Mouse (Mus musculus) stomach, embryonic 16.5 days (tissue): ENCODE data around the gene Cand1. TPM values are rescaled to one million over a fixed set of nuclear protein-coding genes. Genes with fewer than 3 reads are reported as not detected.

Experiments used
- ATAC-seq: fragments of 200-750 bp; cut with Nextera tagmentation; 2 replicates; pipeline ENCODE4 v1.8.0; 2017; ENCODE audit warnings: moderate number of reproducible peaks, moderate TSS enrichment; ENCODE audit not compliant: insufficient read depth, low FRiP score
- H3K27ac ChIP-seq: fragments of 300-500 bp; sonication (generic); 2 replicates; pipeline ENCODE4 v1.5.1; 2014; ENCODE audit warnings: low read length
- H3K27me3 ChIP-seq: fragments of 300-500 bp; sonication (generic); 2 replicates; pipeline ENCODE4 v1.6.1; 2014; ENCODE audit warnings: low read length, control low read depth, mixed read lengths; ENCODE audit not compliant: control insufficient read depth, insufficient read depth
- H3K36me3 ChIP-seq: fragments of 300-500 bp; sonication (generic); 2 replicates; pipeline ENCODE4 v1.6.1; 2014; ENCODE audit warnings: low read length; ENCODE audit not compliant: control insufficient read depth, insufficient read depth
- H3K4me1 ChIP-seq: fragments of 300-500 bp; sonication (generic); 2 replicates; pipeline ENCODE4 v1.6.1; 2014; ENCODE audit warnings: low read length, control low read depth, mixed read lengths; ENCODE audit not compliant: control insufficient read depth, insufficient read depth
- H3K4me2 ChIP-seq: fragments of 300-500 bp; sonication (generic); 2 replicates; pipeline ENCODE4 v1.6.1; 2014; ENCODE audit warnings: low read depth, low read length, mixed read lengths
- H3K4me3 ChIP-seq: fragments of 300-500 bp; sonication (generic); replicated peaks from 2 replicates; pipeline ENCODE4 v1.5.1; 2014; ENCODE audit warnings: mild to moderate bottlenecking, low read length
- H3K9ac ChIP-seq: fragments of 300-500 bp; sonication (generic); 2 replicates; pipeline ENCODE4 v1.6.1; 2014; ENCODE audit warnings: low read length
- H3K9me3 ChIP-seq: fragments of 300-500 bp; sonication (generic); replicated peaks from 2 replicates; pipeline ENCODE4 v1.6.1; 2016; ENCODE audit warnings: low read length, control low read depth; ENCODE audit not compliant: control insufficient read depth
- WGBS: fragments of 180-500 bp; shearing (Covaris S2); extraction: QIAGEN DNeasy Blood & Tissue Kit; methylation state at CpG from one replicate; pipeline ENCODE4 v1.1.7; 2014; 5-methylcytosine and 5-hydroxymethylcytosine counted together
- polyA plus RNA-seq: library from polyadenylated mRNA; unstranded; fragments of >200 nt; fragmentation: Nextera tagmentation; extraction: Ambion mirVana; gene quantifications from 2 replicates; pipeline ENCODE4 v1.2.1, GENCODE M21; 2015

The Cand1 gene
- polyA plus RNA-seq, 1 experiment from 2014 or later: 40.2 TPM

GRCm38 (mm10) chr10:119221631-119222030, 18.2 kb downstream of the Cand1 start:
- Histone ChIP-seq H3K4me2 (no peak overlapping the region), H3K27me3 (no peaks in the 10 kb centered on the region), H3K4me3 (no peak overlapping the region), H3K27ac (no peak overlapping the region), H3K9me3 (no peaks in the 10 kb centered on the region), H3K9ac (no peak overlapping the region), H3K36me3 (peaks cover 18% of the 10 kb centered on the region), H3K4me1 (peaks cover 7% of the 10 kb centered on the region)
- ATAC-seq: no peak
- 64% methylated on average over 5 of the region's 5 CpGs for WGBS

- H3K4me2 ChIP-seq: no peak overlapping the region
- no peak overlapping the region for H3K27ac ChIP-seq
- H3K4me1 ChIP-seq: peaks cover 7% of the 10 kb centered on the region
- H3K9me3 ChIP-seq: no peaks in the 10 kb centered on the region
- H3K36me3 ChIP-seq: peaks cover 20% of the 10 kb centered on the region
- H3K4me3 ChIP-seq: no peak overlapping the region
- H3K9ac ChIP-seq: no peak overlapping the region
- no peaks in the 10 kb centered on the region for H3K27me3 ChIP-seq
- 50% methylated on average over 11 of the region's 11 CpGs for WGBS
- no peak for ATAC-seq
Measured at GRCm38 (mm10) chr10:119219415-119219814, 20.4 kb downstream of the Cand1 start.

GRCm38 (mm10) chr10:119218274-119219080, 21.4 kb downstream of the Cand1 start:
- peaks cover 7% of the 10 kb centered on the region for H3K4me1 ChIP-seq
- H3K27me3 ChIP-seq: no peaks in the 10 kb centered on the region
- WGBS: 86% methylated on average over 15 of the region's 15 CpGs
- no peak for ATAC-seq
- H3K36me3 ChIP-seq: peaks cover 21% of the 10 kb centered on the region
- no peak overlapping the region for H3K9ac ChIP-seq
- H3K4me3 ChIP-seq: no peak overlapping the region
- no peak overlapping the region for H3K4me2 ChIP-seq
- no peak overlapping the region for H3K27ac ChIP-seq
- no peaks in the 10 kb centered on the region for H3K9me3 ChIP-seq

GRCm38 (mm10) chr10:119212443-119212842, 27.4 kb downstream of the Cand1 start:
- Histone ChIP-seq H3K27me3 (no peaks in the 10 kb centered on the region), H3K4me1 (no peaks in the 10 kb centered on the region), H3K9ac (no peak overlapping the region), H3K27ac (no peak overlapping the region), H3K4me2 (no peak overlapping the region), H3K4me3 (no peak overlapping the region), H3K36me3 (peaks cover 52% of the 10 kb centered on the region), H3K9me3 (no peaks in the 10 kb centered on the region)
- no peak for ATAC-seq
- WGBS: 77% methylated on average over 5 of the region's 5 CpGs

GRCm38 (mm10) chr10:119211251-119211650, 28.6 kb downstream of the Cand1 start:
- Histone ChIP-seq H3K36me3 (peaks cover 51% of the 10 kb centered on the region), H3K9me3 (no peaks in the 10 kb centered on the region), H3K4me1 (no peaks in the 10 kb centered on the region), H3K4me3 (no peak overlapping the region), H3K4me2 (no peak overlapping the region), H3K9ac (no peak overlapping the region), H3K27ac (no peak overlapping the region), H3K27me3 (no peaks in the 10 kb centered on the region)
- 91% methylated on average over 11 of the region's 11 CpGs for WGBS
- ATAC-seq: no peak

- peak; percentile 70; the same call in 1 of the 2 replicates for ATAC-seq
- H3K27me3 ChIP-seq: no peaks in the 10 kb centered on the region
- peaks cover 51% of the 10 kb centered on the region for H3K36me3 ChIP-seq
- H3K4me1 ChIP-seq: no peaks in the 10 kb centered on the region
- H3K27ac ChIP-seq: no peak overlapping the region
- no peak overlapping the region for H3K4me2 ChIP-seq
- WGBS: 79% methylated on average over 8 of the region's 8 CpGs
- no peaks in the 10 kb centered on the region for H3K9me3 ChIP-seq
- H3K9ac ChIP-seq: no peak overlapping the region
- H3K4me3 ChIP-seq: no peak overlapping the region
Measured at GRCm38 (mm10) chr10:119206309-119206932, 33.4 kb downstream of the Cand1 start.

GRCm38 (mm10) chr10:119205229-119205628, 34.6 kb downstream of the Cand1 start:
- H3K9me3 ChIP-seq: no peaks in the 10 kb centered on the region
- no peak overlapping the region for H3K27ac ChIP-seq
- no peak overlapping the region for H3K4me2 ChIP-seq
- peaks cover 42% of the 10 kb centered on the region for H3K36me3 ChIP-seq
- H3K27me3 ChIP-seq: no peaks in the 10 kb centered on the region
- no peak overlapping the region for H3K9ac ChIP-seq
- H3K4me1 ChIP-seq: no peaks in the 10 kb centered on the region
- peak; percentile 42; the same call in 1 of the 2 replicates for ATAC-seq
- WGBS: 79% methylated on average over 5 of the region's 5 CpGs
- no peak overlapping the region for H3K4me3 ChIP-seq

- Histone ChIP-seq H3K27ac (peak overlapping the region; percentile 10; the same call in 1 of the 2 replicates), H3K4me2 (no peak overlapping the region), H3K4me1 (no peaks in the 10 kb centered on the region), H3K27me3 (no peaks in the 10 kb centered on the region), H3K9ac (no peak overlapping the region), H3K9me3 (no peaks in the 10 kb centered on the region), H3K4me3 (no peak overlapping the region), H3K36me3 (peaks cover 42% of the 10 kb centered on the region)
- 67% methylated on average over 12 of the region's 12 CpGs for WGBS
- no peak for ATAC-seq
Measured at GRCm38 (mm10) chr10:119204334-119204946, 35.4 kb downstream of the Cand1 start.

GRCm38 (mm10) chr10:119199864-119200263, 40.0 kb downstream of the Cand1 start:
- WGBS: 84% methylated on average over 5 of the region's 5 CpGs
- Histone ChIP-seq H3K27ac (no peak overlapping the region), H3K4me2 (no peak overlapping the region), H3K9ac (no peak overlapping the region), H3K9me3 (no peaks in the 10 kb centered on the region), H3K4me3 (no peak overlapping the region), H3K4me1 (no peaks in the 10 kb centered on the region), H3K36me3 (peaks cover 25% of the 10 kb centered on the region), H3K27me3 (no peaks in the 10 kb centered on the region)
- no peak for ATAC-seq
